Mouse (Mus musculus) brain, adult 10 weeks (tissue): Measurements from ENCODE around the gene Ermn. TPM values are rescaled to one million over a fixed set of nuclear protein-coding genes. Genes with fewer than 3 reads are reported as not detected.

ENCODE experiments used
- polyA plus RNA-seq: library from polyadenylated mRNA; stranded (reverse); fragments of 350-450 nt; fragmentation: Illumina TruSeq; extraction: RNeasy Lipid Tissue Mini Kit (QIAGEN cat#74804); gene quantifications from one replicate; pipeline ENCODE4 v1.2.3, GENCODE M21; 2015; ENCODE audit warnings: low read depth, low replicate concordance

Gene Ermn
- 82.0 TPM for polyA plus RNA-seq

DNA sequence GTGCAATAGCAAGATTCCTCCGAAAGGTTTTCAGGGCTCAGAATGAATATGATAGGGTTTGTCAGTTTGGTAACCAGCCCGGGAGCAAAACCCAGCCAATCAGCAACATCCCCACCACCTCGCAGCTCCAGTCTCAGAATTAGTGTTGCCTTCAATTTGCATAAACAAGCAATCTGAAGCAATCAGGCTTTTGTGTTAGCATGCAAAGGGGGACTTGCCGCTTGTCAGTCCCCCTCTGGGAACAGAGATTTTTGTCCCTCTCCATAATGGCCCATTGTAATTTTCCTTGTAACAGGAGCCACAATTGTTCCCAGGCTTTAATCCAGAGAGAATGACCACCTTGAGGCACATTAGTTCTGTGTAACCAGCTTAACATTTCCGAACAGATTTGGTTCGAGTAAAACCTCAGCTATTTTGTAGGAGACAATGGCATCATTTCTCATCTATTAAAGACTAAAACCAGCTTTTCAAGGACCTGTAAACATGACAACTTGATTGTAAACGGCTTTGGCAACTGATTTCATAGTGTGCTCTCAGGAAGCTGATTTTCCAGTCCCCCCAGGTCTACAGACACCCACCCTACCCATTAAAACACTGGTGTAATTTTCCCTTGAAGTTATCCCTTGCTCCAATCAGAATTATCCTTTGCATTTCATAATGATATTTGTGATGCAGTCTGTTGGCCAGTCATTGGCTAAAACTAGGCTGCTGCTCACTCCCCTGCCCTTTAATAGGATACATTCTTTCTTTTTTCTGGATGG, at the start of gene Ermn:
Gene Ermn, minus strand, starts transcription at position 44 of the 761 bp plus-strand sequence.

DNA sequence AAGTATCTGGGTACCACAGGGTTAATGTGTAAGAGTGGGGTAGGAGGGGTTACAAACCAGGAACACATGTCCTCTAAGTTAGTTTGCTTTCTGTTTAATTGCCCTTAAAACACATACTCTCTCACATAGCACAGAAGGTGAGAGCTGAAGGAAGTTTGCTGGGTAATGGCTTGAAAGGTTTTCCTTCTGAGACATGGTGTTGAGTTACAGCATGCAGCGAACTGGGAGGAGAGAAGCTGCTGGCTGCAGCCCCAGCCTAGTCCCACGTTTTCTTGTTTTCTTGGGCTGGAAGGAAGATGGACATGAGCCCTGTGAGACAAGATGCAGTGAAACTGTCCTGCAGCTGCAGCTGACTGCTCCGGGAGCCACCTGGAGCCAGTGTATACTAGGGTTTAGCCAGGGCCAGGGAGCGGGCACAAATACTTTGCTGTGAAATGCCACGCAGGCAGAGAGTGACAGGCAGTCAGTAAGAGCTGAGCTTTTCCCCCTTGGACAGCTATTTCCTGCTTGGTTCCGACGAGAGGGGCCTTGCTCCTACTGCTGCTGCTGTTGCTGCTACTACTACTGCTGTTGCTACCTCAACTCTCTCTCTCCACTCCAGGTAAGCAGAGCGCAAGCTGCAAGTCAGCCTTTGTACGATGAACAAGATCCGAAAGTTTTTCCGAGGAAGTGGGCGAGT, 54.8 kb downstream of the Ermn start, which contains the start of gene Galnt5:
Gene Galnt5, plus strand, starts transcription at position 133 of the 679 bp plus-strand sequence.

Other genes with a start within 250 kb of the Ermn start
- gene Galnt5, start 55.0 kb downstream of the Ermn start, polyA plus RNA-seq: not detected
- 0.70 TPM for gene Cytip, start 142.7 kb upstream of the Ermn start, polyA plus RNA-seq